Mouse (Mus musculus) spleen, postnatal 4 days (tissue): Measurements from ENCODE around the gene Ralgds.

Experiments
- DNase-seq, 2 experiments: peaks; one replicate each; pipeline ENCODE4 v3.0.0; 2022; ENCODE audit warnings: low spot score in 2 of 2

Ralgds gene

GRCm38 (mm10) chr2:28504676-28505075, 8.2 kb upstream of the Ralgds start:
- peak in 1 of 2 experiments; percentile 55 for DNase-seq

- DNase-seq = no peak
Measured at GRCm38 (mm10) chr2:28505795-28506194, 7.1 kb upstream of the Ralgds start, which contains the start of gene Gm10134. TSS of gene Gm10134 (plus strand) at chr2:28506095.

DNA sequence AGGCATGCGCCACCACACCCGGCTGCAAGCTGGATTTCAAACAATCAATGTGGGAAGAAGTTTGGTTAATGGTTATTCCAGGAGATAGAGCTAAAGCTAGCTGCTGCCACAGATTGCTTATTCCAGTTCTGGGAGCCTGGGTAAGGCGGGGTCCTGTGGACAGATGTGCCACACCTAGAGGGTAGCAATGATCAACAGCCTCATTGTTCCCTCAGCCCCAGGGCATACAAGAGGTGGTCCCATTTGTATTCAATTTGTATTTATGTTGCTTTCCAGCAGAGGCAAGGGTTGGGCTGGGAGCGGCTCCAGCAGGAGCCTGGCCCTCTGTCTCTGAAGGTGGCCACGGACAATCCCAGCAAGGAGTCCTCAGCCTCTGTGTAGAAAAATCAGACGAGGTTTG, 6.6 kb upstream of the Ralgds start:
- peak in 1 of 2 experiments; percentile 33 for DNase-seq

- DNase-seq = peak in 1 of 2 experiments; percentile 52
Measured at GRCm38 (mm10) chr2:28511600-28511999, 1.3 kb upstream of the Ralgds start.

DNA sequence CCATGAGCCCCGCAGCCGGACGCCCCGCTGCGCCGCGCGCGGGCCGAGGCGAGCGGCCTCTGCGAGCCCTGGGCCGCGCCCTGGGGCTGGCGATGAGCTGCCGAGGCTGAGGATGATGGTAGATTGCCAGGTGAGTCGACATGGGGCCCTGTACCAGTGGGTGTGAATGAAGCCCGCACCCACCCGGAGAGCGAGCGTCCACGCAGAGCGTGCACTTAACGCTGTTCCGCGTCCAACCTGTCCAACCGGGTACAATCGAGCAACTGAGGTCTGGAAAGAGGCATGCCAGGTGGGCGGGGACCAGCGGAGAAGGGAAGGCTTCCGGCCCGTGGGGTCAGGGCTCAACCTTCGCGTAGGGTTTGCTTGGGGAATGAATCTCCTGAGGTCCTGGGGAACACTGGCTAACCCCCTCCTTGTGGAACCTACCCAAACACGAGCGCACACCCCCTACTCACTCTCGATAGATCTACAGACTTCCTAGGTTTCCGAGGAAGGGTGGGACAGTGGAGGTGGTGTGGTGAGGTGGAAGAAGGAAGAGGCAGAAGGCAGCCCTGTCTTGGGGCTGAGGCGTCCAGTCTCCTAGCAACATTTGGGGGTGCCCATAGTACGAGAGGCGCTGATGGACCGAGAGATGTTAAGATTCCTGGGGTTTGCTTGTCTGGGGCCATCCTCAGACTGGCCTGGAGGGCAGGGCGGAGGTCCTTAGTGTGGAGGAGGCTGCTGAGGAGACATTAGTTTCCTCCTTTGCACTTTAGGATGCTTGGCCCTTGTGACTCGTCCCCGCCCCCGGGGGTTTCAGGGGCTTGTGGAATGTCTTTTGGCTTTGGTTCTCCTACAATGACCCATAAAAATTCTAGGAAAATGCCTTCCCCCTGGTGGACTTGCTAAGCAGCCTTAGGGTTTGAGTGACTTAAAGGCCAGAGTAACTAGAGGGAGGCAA, 776 bp downstream of the Ralgds start:
- peak in 1 of 2 experiments; percentile 66 for DNase-seq

GRCm38 (mm10) chr2:28514489-28514888, 1.6 kb downstream of the Ralgds start:
- DNase-seq = peak; percentile 79 to 92

DNA sequence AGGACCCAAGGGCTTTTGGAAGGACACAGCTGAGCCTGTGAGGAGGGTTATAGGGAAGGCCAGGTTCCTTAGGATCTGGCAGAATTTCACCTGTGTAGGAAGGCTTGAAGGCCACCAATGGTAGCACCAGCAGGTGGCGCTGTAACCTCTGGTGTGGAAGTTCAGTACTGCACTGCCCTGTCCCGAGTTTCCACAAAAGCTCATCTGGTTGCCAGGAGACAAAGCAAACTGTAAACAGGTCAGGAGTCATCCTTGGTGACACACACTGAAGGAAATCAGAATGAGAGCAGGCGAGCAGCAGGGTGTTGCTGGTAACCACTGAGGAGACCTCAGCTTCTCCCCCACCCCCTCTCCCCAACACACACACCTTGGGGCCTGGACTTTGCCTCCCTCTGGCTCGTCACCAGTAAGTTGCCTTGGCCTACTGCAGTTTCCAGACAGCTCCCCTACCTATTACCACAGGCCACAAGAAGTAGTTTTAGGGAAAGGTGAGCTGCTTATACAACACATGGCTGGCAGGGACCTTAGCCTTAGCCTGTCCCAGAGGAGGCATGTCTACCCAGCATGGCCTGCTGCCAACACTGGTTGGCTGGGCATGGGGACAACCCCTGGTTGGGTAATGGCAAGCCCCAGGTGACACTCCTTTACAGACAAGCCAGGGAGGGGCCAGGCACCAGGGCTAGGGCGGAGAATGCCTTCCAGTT, 4.4 kb downstream of the Ralgds start:
- DNase-seq = peak; percentile 70 to 92

DNA sequence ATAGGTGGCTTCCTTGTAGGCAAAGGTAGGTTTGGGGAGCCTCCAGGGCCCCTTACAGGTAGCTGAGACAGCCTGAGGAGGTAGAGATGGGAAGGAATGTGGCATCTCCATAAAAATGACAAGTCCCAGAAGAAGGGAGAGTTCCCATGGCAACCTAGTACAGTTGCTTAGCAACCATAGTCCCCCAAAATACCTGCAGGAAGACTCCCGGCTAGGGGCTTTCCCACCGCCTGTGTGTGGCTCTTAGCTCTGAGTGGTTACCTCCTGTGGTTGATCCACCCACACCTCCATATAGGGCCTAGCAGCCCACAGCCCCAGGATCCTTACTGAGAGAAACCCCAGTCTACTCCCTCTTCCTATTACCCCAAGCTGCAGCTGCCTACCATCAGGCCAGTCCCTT, 5.3 kb downstream of the Ralgds start:
- no peak for DNase-seq

DNA sequence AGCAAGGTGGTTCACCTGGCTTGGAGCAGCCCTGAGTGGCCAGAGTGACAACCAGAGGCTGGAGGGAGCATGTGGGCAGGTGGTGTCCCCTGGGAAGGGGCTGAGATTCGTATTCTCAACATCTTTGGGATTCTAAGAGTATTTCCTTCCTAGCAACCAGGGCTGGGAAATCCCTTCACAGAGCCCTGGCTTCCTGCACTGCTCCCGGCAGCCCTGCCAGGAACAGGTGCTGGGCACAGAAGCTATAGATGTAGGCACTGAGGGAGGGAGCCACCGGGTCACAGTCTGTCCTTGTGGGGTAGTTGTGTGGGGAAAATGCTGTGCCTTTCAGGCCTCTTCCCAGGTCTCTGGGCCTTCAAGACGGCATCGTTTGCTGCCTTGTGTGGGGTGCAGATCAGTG, 7.7 kb downstream of the Ralgds start:
- no peak for DNase-seq

GRCm38 (mm10) chr2:28521571-28522151, 8.7 kb downstream of the Ralgds start:
- DNase-seq = no peak

DNA sequence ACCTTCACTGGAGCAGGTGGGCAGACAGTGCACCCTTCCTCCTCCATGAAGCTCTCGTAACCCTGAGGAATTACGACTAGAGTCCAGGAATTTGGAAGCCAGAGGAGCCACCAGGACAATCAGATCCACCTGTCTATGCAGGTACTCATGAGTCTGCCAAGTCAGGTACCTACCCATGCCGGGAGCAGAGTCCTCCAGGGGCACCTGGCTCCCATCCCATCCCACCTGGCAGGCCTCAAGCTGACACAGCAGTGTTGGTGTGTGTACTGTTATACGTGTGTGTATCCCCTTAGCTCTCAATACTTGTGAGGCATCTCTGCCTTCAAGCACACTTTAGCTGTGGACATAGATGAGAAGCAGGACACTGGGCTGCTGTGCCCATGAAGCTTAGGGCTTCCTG, 9.2 kb downstream of the Ralgds start:
- no peak for DNase-seq

- peak in 1 of 2 experiments; percentile 56 for DNase-seq
Measured at GRCm38 (mm10) chr2:28523643-28524117, 10.8 kb downstream of the Ralgds start.

DNA sequence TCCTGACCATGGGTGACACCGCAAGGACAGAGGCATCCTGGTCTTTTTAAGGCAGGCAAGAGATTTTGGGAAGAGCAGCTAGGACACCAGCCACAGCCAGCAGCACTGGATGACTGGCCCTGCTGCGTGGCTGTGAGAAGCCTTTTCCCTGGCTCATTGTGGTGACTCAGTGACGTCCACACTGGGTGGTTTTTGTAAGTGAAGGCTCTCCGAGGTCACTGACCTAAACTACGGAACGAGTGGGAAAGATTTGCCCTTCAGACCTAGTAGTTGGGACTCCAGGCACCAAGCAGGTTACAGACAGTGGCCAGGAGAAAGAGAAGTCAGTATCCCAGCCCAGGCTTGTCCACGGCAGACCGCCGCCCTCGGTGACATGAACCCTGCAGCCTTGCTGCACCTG, 11.5 kb downstream of the Ralgds start:
- no peak for DNase-seq

DNA sequence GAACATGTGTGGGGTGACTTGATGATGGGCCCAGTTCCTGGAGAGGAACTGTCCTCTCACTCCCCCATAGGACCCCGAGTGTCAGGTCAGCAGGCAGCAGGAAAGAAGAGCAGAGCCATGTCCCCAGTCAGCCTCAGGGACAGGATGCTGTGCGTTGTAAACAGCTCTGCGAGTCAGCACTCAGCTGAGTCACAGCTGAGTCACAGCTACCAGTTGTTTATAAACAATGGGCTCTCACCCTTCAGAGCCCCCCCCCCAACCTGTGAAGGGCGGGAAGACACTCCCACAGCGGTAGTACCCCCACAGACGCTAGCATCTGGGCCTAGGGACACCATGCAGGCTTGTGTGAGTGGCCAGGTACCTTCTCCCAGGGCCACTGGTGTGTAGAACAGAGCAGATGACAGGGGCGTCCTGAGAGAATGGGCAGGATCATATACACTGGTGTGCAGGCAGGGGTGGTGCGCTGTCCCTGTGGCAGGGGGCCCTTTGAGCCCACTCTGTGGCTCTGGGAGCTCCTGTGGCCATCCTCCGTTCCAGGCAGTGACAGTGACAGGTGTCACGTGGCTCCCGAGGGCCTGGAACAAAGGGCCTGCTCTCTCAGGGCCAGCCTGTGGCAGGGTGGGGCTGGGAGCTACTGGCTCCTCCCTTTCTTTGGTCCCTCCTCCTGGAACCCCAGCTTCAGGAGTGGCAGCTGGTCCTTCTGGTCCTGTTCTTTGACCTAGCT, 12.5 kb downstream of the Ralgds start:
- no peak for DNase-seq

DNA sequence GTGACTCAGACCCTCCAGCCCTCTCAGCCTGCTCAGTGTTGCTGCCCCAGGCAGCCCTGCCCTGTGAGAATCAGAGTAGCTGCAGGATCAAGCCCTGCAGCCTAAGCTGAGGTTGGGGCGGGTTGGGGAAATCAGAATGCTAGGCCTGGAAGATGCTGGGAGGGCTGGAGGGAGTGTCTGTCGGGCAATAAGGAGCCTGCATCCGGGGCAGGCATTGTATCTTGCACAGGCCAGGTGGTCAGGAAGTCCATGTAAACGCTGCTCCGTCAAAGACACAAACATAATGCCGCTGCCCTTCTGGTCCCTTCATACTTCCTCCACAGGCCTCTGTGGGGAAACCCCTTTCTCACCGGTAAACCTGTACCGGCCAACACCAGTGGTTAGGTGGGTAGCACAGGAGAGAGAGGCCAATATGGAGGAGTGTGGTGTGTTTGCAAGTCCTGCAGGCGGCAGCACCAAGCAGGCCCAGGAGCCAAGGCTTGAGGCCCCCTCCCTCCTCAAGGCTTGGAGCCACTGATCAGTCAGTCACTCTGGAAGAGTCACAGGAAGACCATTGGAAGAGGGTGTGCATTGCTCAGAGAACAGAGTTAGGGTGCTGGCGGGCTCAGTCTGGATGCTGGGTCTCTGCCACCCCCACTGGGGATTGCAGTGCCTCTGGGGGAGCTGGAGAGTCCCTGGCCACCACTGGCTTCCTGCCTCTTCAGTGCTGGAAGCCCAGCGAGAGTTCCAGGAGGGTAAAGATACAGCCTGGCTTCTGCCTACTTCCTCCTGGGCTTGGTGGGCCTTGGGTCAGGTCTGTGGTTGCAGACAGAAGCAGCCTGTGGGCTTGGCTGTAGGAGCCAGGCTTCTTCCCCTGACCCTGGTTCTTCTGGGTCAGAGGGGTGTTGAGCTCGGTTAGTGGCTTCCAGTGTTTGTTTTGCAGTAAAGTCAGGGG, 13.3 kb downstream of the Ralgds start:
- peak in 1 of 2 experiments; percentile 44 for DNase-seq

- no peak for DNase-seq
Measured at GRCm38 (mm10) chr2:28527436-28528353, 14.8 kb downstream of the Ralgds start.

DNA sequence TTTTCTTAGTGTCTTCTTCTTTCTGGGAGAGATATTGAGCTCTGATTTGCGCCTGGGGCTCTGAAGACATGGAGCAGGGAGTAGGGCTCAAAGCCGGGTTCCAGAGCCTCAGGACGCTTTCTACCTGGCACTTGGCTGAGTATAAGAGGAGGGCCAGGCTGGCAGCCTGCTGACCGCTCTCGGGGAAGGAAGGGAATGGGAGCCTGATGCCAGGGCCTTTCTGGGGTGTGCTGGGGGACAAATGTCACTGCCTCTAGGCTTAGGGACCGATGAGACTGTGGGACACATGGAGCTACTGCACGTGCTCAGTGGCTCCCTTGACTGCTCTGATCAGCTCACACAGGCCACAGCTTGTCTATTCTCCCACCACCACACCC, 15.4 kb downstream of the Ralgds start:
- no peak for DNase-seq

DNA sequence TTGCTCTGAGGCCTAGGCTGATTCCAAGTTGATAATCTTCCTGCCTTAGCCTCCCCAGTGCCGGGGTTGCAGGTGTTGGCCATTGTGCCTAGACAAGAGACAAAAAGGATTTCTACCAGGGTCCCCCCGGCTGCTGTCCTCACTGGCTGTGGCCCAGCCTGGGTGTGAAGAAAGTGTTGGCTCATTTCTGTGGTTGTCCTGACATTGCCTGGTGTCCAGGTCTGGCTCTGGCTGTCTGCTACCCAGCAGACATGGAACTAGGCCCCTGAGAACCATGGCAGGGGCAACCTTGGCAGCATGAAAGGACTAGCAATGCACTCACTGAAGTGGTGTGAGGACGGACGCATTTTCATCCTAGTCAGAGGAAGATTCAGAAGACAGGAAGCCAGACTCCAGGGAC, 16.9 kb downstream of the Ralgds start:
- DNase-seq = no peak

- no peak for DNase-seq
Measured at GRCm38 (mm10) chr2:28530311-28530710, 17.4 kb downstream of the Ralgds start.
